Mouse (Mus musculus) layer of hippocampus, postnatal 25 days (tissue): ENCODE measurements at regions not wholly inside any gene's neighbourhood (a gene's known extent, or its start where the extent isn't known, plus 50 kb on each side); places are given as distances from the start of the nearest gene placed in this dataset.

Source experiments
- DNase-seq, 2 experiments: peaks; one replicate each; pipeline ENCODE4 v3.0.0; 2022; ENCODE audit warnings: mixed read lengths in 2 of 2, low spot score in 1 of 2; ENCODE audit errors: extremely low spot score in 1 of 2

- no peak for DNase-seq
These were observed 71.2 kb downstream of the Rbm11 start for GRCm38 (mm10) chr16:75663871-75664270.

DNA sequence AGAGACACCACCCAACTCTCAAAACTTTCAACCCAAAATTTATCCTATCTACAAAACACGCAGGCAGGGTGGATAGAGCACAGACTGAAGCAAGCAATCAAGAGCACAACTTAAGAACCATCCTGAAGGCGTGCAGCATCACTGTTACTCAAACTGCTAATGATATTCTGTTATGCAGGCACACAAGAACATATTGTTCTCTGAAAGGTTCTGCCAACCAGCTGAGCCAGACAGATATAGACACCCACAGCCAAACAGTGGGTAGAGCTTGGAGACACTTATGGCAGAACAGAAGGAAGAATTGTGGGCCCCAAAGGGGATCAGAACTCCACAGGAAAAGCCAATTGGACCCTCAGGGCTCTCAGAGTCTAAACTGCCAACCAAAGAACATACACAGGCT lies 74.9 kb downstream of the Rbm11 start:
- DNase-seq, result peak; percentile 4 to 13

- no peak for DNase-seq
These were observed 79.5 kb downstream of the Rbm11 start for GRCm38 (mm10) chr16:75672112-75672511.

DNA sequence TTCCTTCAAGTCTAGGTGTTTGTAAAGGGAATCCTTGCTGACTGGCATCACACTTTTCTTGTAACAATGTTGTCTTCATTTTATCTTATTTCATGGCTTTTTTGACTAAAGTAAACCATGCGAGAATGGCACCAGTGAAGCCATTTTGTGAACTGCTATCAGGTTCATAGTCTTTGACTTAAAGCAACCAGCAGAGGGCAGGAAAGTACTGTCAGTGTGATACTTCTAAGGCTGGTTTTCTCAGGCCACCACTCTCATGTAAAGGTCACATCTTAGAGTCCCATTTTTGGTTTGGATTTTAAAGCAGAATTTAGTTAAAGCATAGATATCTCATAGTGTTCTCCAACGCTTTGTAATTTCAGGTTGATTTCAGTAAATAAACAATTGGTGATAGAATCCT lies 83.2 kb downstream of the Rbm11 start:
- DNase-seq, result peak in 1 of 2 experiments; percentile 7

GRCm38 (mm10) chr16:75677180-75677579 lies 84.5 kb downstream of the Rbm11 start:
- no peak for DNase-seq
